Mouse (Mus musculus) cerebellum, adult 2 months (tissue): ENCODE data around the gene Chst8. TPM values are rescaled to one million over a fixed set of nuclear protein-coding genes. Genes with fewer than 3 reads are reported as not detected.

ENCODE experiments used
- DNase-seq, 2 experiments: peaks; one replicate each; pipeline ENCODE4 v3.0.0; 2021
- H3K27ac ChIP-seq: fragments of 200-500 bp; 2 replicates; pipeline ENCODE4 v1.5.1; 2012; ENCODE audit warnings: low read length, control low read depth, inconsistent platforms; ENCODE audit not compliant: insufficient read depth
- H3K27me3 ChIP-seq: fragments of 200-500 bp; 2 replicates; pipeline ENCODE4 v1.6.1; 2012; ENCODE audit warnings: inconsistent platforms, mild to moderate bottlenecking, low read length, moderate library complexity; ENCODE audit not compliant: control insufficient read depth, insufficient read depth
- H3K4me1 ChIP-seq: fragments of 200-500 bp; 2 replicates; pipeline ENCODE4 v1.6.1; 2011; ENCODE audit warnings: low read length; ENCODE audit not compliant: control insufficient read depth, insufficient read depth
- H3K4me3 ChIP-seq: fragments of 200-500 bp; replicated peaks from 2 replicates; pipeline ENCODE3; 2011; ENCODE audit warnings: mild to moderate bottlenecking, low read depth, low read length, control low read depth; ENCODE audit not compliant: insufficient read depth
- CTCF ChIP-seq: fragments of 200-500 bp; IDR thresholded peaks from 2 replicates; pipeline ENCODE4 v1.5.1; 2011; ENCODE audit warnings: low read depth, mild to moderate bottlenecking, control low read depth, low read length, moderate library complexity, borderline replicate concordance; ENCODE audit not compliant: insufficient read depth
- POLR2A ChIP-seq: fragments of 200-500 bp; IDR thresholded peaks from 2 replicates; pipeline ENCODE4 v1.6.1; 2011; ENCODE audit warnings: low read length, control low read depth, borderline replicate concordance; ENCODE audit not compliant: insufficient read depth
- WGBS: fragments of 180-500 bp; shearing (Covaris S2); methylation state at CpG from one replicate; pipeline ENCODE4 v1.1.7; 2018; 5-methylcytosine and 5-hydroxymethylcytosine counted together
- polyA plus RNA-seq: library from polyadenylated mRNA; depleted of rRNA; stranded (reverse); fragments of >200 nt; gene quantifications from 2 replicates; pipeline ENCODE4 v1.2.3, GENCODE M21; 2012; rRNA removed

Chst8 gene
- 29.5 and 30.1 TPM in 2 replicates for polyA plus RNA-seq

DNA sequence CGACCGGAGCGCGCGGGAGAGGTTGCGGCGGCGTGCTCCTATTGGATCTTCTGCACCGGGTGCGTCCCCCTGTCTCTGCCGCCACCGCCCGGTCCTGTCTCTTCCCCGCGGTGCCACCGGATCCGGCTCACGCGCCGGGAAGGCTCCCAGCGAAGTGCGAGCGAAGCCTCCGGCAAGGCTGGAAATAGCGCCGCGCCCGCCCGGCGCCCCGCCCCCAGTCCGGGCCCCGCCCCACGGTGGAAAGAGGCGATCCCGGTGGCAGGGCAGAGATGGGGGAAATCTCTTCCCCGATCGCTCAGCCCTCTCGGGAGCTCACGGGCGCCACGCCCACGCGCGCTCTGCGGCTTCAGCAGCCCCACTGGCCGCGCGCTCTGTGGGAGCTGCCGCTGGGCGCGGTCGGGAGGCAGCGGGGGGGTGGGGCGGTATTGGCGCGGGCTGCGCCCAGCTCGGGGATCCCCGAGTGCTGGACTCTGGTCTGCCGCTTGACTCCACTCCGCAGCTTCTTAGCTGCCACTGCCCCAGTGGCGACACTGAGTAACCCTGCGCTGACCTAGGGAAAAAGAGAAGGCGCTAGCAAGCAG lies at the start of gene Chst8:
Gene Chst8 (minus strand): TSS at position 181 of the 581 bp plus-strand sequence.
- Histone ChIP-seq H3K27me3 (no peaks in the 10 kb centered on the region), H3K27ac (no peak within 1 kb of the TSS), H3K4me1 (0 out of 2 replicates have a peak, but pooled peaks cover 5% of the 10 kb centered on the region), H3K4me3 (peak within 1 kb of the TSS; percentile 6)
- DNase-seq: peak; percentile 45 to 48
- no peak for TF ChIP-seq POLR2A
- no peak for TF ChIP-seq CTCF
- WGBS: 1% methylated on average over 49 of the region's 65 CpGs

GRCm38 (mm10) chr7:34858291-34858690 lies 45.8 kb upstream of the Chst8 start:
- 19% methylated on average over 2 of the region's 2 CpGs for WGBS
- Histone ChIP-seq H3K27me3 (no peaks in the 10 kb centered on the region), H3K4me1 (no peaks in the 10 kb centered on the region), H3K4me3 (no peak overlapping the region), H3K27ac (no peak overlapping the region)
- no peak for DNase-seq
- TF ChIP-seq POLR2A: no peak
- no peak for TF ChIP-seq CTCF

DNA sequence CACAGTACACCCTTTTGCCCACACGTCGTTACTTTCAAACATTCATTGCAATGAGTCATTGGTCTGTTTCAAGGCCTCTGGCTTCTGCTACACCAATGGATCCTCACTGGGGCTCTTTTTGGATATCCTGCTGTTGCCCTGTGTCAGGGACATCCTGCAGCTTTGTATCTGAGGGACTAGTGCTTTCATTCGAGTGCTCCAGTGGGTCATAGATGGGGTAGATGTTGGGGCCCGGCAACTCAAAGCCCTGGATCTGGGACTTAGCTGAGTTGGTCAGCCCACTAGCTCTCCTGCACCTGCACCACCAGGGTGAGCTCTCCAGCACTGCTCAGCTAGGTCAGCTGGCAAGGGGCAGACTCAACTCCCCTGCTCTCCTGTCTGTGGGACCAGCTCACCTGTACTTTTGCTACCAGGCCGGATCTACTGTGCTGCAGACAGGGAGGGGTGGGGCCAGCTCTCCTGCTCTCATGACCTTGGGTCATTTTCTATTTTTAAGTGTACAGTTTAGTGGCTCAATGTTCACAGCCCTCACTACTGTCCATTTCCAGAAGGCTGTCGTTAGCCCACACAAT lies 42.4 kb upstream of the Chst8 start:
- TF ChIP-seq POLR2A (no peak), CTCF (no peak)
- DNase-seq: no peak

DNA sequence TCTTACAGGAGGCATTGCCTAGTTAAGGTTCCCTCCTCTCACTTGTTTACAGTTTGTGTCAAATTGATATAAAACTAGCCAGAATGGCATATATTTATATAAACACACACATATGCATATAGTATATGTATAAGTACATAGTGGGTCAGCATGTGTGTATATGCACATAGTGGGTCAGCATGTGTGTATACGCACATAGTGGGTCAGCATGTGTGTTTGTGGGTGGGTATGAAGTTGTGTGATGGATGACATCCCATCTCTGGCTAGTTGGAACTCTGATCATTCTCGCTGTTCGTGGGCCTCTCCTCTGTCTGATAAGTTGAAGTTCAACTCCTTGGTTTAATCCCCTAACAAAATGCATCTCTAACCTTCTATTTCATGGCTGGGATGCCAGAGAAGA lies 40.9 kb upstream of the Chst8 start:
- H3K27me3 ChIP-seq: no peaks in the 10 kb centered on the region
- TF ChIP-seq POLR2A: no peak
- no peak for TF ChIP-seq CTCF
- no peaks in the 10 kb centered on the region for H3K4me1 ChIP-seq
- H3K27ac ChIP-seq: no peak overlapping the region
- no peak for DNase-seq
- 93% methylated on average over 3 of the region's 3 CpGs for WGBS
- no peak overlapping the region for H3K4me3 ChIP-seq

More for the DNA sequence above, 42.4 kb upstream of the Chst8 start:
- Histone ChIP-seq H3K4me1 (no peaks in the 10 kb centered on the region), H3K4me3 (no peak overlapping the region), H3K27me3 (no peaks in the 10 kb centered on the region), H3K27ac (no peak overlapping the region)
- 89% methylated on average over 6 of the region's 6 CpGs for WGBS

- no peaks in the 10 kb centered on the region for H3K4me1 ChIP-seq
- H3K27ac ChIP-seq: no peak overlapping the region
- H3K4me3 ChIP-seq: no peak overlapping the region
- H3K27me3 ChIP-seq: no peaks in the 10 kb centered on the region
- no peak for TF ChIP-seq CTCF
- TF ChIP-seq POLR2A: no peak
- no peak for DNase-seq
- WGBS: 39% methylated on average over 10 of the region's 10 CpGs
Measured at GRCm38 (mm10) chr7:34849660-34850059, 37.1 kb upstream of the Chst8 start.

GRCm38 (mm10) chr7:34848811-34849210 lies 36.3 kb upstream of the Chst8 start:
- Histone ChIP-seq H3K4me3 (no peak overlapping the region), H3K27me3 (no peaks in the 10 kb centered on the region), H3K27ac (no peak overlapping the region), H3K4me1 (no peaks in the 10 kb centered on the region)
- no peak for DNase-seq
- 97% methylated on average over 4 of the region's 4 CpGs for WGBS
- TF ChIP-seq CTCF (no peak), POLR2A (no peak)

- Histone ChIP-seq H3K27ac (no peak overlapping the region), H3K27me3 (no peaks in the 10 kb centered on the region), H3K4me1 (no peaks in the 10 kb centered on the region), H3K4me3 (no peak overlapping the region)
- WGBS: 61% methylated on average over 6 of the region's 6 CpGs
- DNase-seq: no peak
- TF ChIP-seq POLR2A: no peak
- TF ChIP-seq CTCF: no peak
Measured at GRCm38 (mm10) chr7:34847900-34848299, 35.4 kb upstream of the Chst8 start.

GRCm38 (mm10) chr7:34847410-34847809 lies 34.9 kb upstream of the Chst8 start:
- Histone ChIP-seq H3K27me3 (no peaks in the 10 kb centered on the region), H3K27ac (no peak overlapping the region), H3K4me1 (no peaks in the 10 kb centered on the region), H3K4me3 (no peak overlapping the region)
- DNase-seq: no peak
- no peak for TF ChIP-seq CTCF
- TF ChIP-seq POLR2A: no peak
- 14% methylated on average over 5 of the region's 5 CpGs for WGBS

DNA sequence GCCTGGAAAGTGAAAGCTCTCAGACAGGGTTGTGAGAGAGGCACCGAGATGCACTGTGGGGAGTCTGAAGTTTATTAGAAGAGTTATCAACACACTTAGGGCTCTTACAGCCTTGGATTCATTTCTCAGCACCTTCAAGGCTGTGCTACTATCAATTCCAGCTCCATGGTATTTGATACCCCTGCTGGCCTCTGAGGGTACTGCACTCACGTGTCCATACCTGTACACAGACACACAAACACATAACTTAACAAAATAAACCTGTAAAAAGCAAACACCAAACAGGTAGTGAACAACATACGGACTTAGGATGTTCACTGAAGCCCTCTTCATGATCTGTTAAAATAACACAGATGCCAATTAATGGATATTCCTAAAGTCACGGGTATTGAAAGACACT lies 26.2 kb upstream of the Chst8 start:
- 81% methylated on average over 4 of the region's 4 CpGs for WGBS

More for the DNA sequence above, 26.2 kb upstream of the Chst8 start:
- Histone ChIP-seq H3K27me3 (no peaks in the 10 kb centered on the region), H3K27ac (no peak overlapping the region), H3K4me1 (peaks cover 4% of the 10 kb centered on the region; the same call in 1 of the 2 replicates), H3K4me3 (no peak overlapping the region)
- TF ChIP-seq CTCF: no peak
- TF ChIP-seq POLR2A: no peak
- DNase-seq: no peak
